Mouse (Mus musculus) right cerebral cortex, postnatal 4 days (tissue): ENCODE results near the gene Cela3a.
"Not testable (repeated sequence)": the region's sequence is repeated elsewhere in the genome, so short reads cannot be mapped to it uniquely, and the experiment has no call there.

ENCODE experiments used
- DNase-seq: peaks from one replicate; pipeline ENCODE4 v3.0.0-alpha.2; 2022

The Cela3a gene

GRCm38 (mm10) chr4:137409691-137410090 lies at the start of gene Cela3a:
Gene Cela3a, minus strand, starts transcription at chr4:137409791.
- no peak for DNase-seq

GRCm38 (mm10) chr4:137458861-137459260 lies 49.3 kb upstream of the Cela3a start:
- no peak for DNase-seq

- DNase-seq = no peak
Measured at GRCm38 (mm10) chr4:137458310-137458709, 48.7 kb upstream of the Cela3a start.

GRCm38 (mm10) chr4:137457292-137457691 lies 47.7 kb upstream of the Cela3a start:
- no peak for DNase-seq

GRCm38 (mm10) chr4:137456581-137456980 lies 47.0 kb upstream of the Cela3a start:
- DNase-seq = no peak

- no peak for DNase-seq
Measured at GRCm38 (mm10) chr4:137454582-137454981, 45.0 kb upstream of the Cela3a start.

GRCm38 (mm10) chr4:137453234-137453767 lies 43.7 kb upstream of the Cela3a start, which contains the start of gene 1700013G24Rik:
Gene 1700013G24Rik, plus strand, starts transcription at chr4:137453284.
- DNase-seq = no peak

GRCm38 (mm10) chr4:137452190-137452589 lies 42.6 kb upstream of the Cela3a start:
- no peak for DNase-seq

- DNase-seq = no peak
Measured at GRCm38 (mm10) chr4:137449715-137450114, 40.1 kb upstream of the Cela3a start.

GRCm38 (mm10) chr4:137449132-137449531 lies 39.5 kb upstream of the Cela3a start:
- no peak for DNase-seq

- DNase-seq = no peak
Measured at GRCm38 (mm10) chr4:137448641-137449040, 39.0 kb upstream of the Cela3a start.

- peak; percentile 16 for DNase-seq
Measured at GRCm38 (mm10) chr4:137448197-137448596, 38.6 kb upstream of the Cela3a start.

GRCm38 (mm10) chr4:137447363-137448196 lies 38.0 kb upstream of the Cela3a start:
- DNase-seq = no peak

GRCm38 (mm10) chr4:137445881-137446280 lies 36.3 kb upstream of the Cela3a start:
- DNase-seq = no peak

GRCm38 (mm10) chr4:137443625-137444024 lies 34.0 kb upstream of the Cela3a start:
- peak; percentile 91 for DNase-seq

GRCm38 (mm10) chr4:137441332-137441731 lies 31.7 kb upstream of the Cela3a start:
- DNase-seq = no peak

- no peak for DNase-seq
Measured at GRCm38 (mm10) chr4:137438842-137439241, 29.3 kb upstream of the Cela3a start.

- DNase-seq = no peak
Measured at GRCm38 (mm10) chr4:137436979-137437669, 27.5 kb upstream of the Cela3a start.

GRCm38 (mm10) chr4:137432700-137433550 lies 23.3 kb upstream of the Cela3a start:
- DNase-seq = not testable (repeated sequence)

- DNase-seq = no peak
Measured at GRCm38 (mm10) chr4:137430502-137430901, 20.9 kb upstream of the Cela3a start, which contains the start of gene Cela3b. Gene Cela3b, minus strand, starts transcription at chr4:137430540.

GRCm38 (mm10) chr4:137417712-137418564 lies 8.3 kb upstream of the Cela3a start:
- no peak for DNase-seq

GRCm38 (mm10) chr4:137414936-137415335 lies 5.3 kb upstream of the Cela3a start:
- no peak for DNase-seq
